Mouse (Mus musculus): ENCODE measurements at regions not wholly inside any gene's neighbourhood (a gene's known extent, or its start where the extent isn't known, plus 50 kb on each side); places are given as distances from the start of the nearest gene placed in this dataset.
"Not testable (repeated sequence)": the region's sequence is repeated elsewhere in the genome, so short reads cannot be mapped to it uniquely, and the experiment has no call there.

DNA sequence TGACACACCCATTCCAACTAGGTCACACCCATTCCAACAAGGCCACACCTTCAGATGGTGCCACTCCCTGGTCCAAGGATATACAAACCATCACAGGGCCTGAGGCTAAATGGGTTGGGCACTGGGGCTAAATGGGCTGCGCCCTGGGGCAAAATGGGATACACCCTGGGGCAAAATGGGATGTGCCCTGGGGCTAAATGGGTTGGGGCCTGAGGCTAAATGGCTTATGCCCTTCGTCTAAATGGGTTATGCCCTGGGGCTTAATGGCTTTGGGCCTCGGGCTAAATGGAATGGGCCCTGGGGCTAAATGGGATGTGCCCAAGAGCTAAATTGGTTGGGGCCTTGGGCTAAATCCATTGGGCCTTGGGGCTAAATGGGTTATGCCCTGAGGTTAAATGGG is 261.5 kb downstream of the Samd9l start:
- not testable (repeated sequence) for H3K4me2 ChIP-seq (replicated peaks)

DNA sequence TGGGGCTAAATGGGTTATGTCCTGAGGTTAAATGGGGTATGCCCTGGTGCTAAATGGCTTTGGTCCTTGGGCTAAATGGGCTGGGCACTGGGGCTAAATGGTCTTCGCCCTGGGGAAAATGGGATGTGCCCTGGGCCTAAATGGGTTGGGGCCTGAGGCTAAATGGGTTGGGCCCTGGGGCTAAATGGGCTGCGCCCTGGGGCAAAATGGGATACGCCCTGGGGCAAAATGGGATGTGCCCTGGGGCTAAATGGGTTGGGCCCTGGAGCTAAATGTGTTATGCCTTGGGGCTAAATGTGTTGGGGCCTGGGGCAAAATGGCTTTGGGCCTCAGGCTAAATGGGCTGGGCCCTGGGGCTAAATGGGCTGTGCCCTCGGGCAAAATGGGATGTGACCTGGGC is 265.6 kb downstream of the Samd9l start:
- H3K27me3 ChIP-seq; H3K4me2 ChIP-seq (replicated peaks); H3K4me3 ChIP-seq (replicated peaks); H3K27ac ChIP-seq; H3K36me3 ChIP-seq; ATAC-seq; H3K4me1 ChIP-seq (replicated peaks); H3K9ac ChIP-seq (replicated peaks): not testable (repeated sequence)
- peaks cover 16% of the 10 kb centered on the region; the same call in 1 of the 2 replicates for H3K9me3 ChIP-seq
- WGBS: 86% methylated on average over 4 of the region's 4 CpGs

More for the DNA sequence above, 261.5 kb downstream of the Samd9l start:
- H3K9ac ChIP-seq (replicated peaks); H3K27ac ChIP-seq; ATAC-seq; H3K4me3 ChIP-seq (replicated peaks); H3K4me1 ChIP-seq (replicated peaks); H3K36me3 ChIP-seq; H3K27me3 ChIP-seq: not testable (repeated sequence)
- peaks cover 19% of the 10 kb centered on the region for H3K9me3 ChIP-seq
- 72% methylated on average over 3 of the region's 3 CpGs for whole genome bisulfite sequencing

DNA sequence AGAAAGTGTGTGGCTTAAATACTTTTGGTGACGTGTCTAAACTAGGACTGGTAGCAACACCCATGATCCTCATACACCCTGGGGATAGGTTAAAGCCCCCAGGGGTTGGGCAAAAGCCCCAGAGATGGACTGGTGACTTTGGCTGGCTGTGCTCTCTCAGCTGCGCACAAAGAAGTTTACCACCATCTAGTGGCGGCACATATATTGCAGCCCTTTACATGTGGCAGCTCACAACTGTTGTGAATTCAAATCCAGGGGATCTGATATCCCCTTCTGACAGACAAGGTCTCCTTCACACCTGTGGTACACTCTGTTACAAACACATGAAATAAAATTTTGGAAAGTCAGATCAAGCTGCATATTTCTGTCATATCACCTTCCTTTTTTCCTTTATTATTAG is 283.1 kb downstream of the Samd9l start:
- not testable (repeated sequence) for H3K27me3 ChIP-seq; H3K27ac ChIP-seq; H3K4me3 ChIP-seq (replicated peaks); H3K9ac ChIP-seq (replicated peaks); H3K36me3 ChIP-seq; H3K4me1 ChIP-seq (replicated peaks); ATAC-seq; H3K4me2 ChIP-seq (replicated peaks); H3K9me3 ChIP-seq
- 18% methylated on average over 1 of the region's 3 CpGs for WGBS
